Mouse (Mus musculus) cortical plate, adult 2 months (tissue): ENCODE data around the gene Gna11.

Experiments used
- CTCF ChIP-seq: fragments of 200-500 bp; IDR thresholded peaks from 2 replicates; pipeline ENCODE4 v1.5.1; 2011; ENCODE audit warnings: mild to moderate bottlenecking, control low read depth, low read length; ENCODE audit not compliant: insufficient read depth; ENCODE audit errors: extremely low read depth
- POLR2A ChIP-seq: fragments of 200-500 bp; IDR thresholded peaks from 2 replicates; pipeline ENCODE4 v1.6.1; 2011; ENCODE audit warnings: mild to moderate bottlenecking, low read length, control low read depth; ENCODE audit not compliant: insufficient read depth; ENCODE audit errors: extremely low read depth

DNA sequence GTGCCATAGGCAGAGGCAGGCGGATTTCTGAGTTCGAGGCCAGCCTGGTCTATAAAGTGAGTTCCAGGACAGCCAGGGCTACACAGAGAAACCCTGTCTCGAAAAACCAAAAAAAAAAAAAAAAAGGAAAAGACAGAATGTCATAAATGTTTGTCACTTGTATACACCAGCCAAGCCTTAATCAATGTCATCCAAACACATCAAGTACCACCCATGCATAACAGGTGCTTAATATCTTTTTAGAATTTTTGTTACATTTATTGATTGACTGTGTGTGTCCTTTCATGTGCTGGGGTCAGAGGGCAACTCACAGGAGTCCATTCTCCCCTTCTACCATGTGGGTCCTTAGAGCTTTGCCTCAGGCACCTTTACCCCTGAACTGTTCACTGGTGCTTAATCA lies 45.0 kb downstream of the Gna11 start, which contains the start of gene S1pr4:
- no peak for TF ChIP-seq CTCF
- TF ChIP-seq POLR2A, result no peak
